Mouse (Mus musculus) layer of hippocampus, postnatal 25 days (tissue): ENCODE measurements around the gene Chadl. TPM values are rescaled to one million over a fixed set of nuclear protein-coding genes. Genes with fewer than 3 reads are reported as not detected.

Experiments used
- total RNA-seq, 2 experiments: library from RNA; stranded (reverse); gene quantifications; 2 replicates each; pipeline ENCODE4 v1.2.3; 2021

The Chadl gene
- total RNA-seq, 2 experiments from 2014 or later, result 19.2 to 21.5 TPM

Other genes with a start within 250 kb of the Chadl start
- 100 to 1,000 TPM; 124 to 153 TPM for gene Rbx1, start 231.0 kb downstream of the Chadl start, total RNA-seq
- gene Ep300, start 111.9 kb downstream of the Chadl start, total RNA-seq, result 10 to 100 TPM; 69.2 to 72.8 TPM
- gene L3mbtl2, start 33.4 kb downstream of the Chadl start, total RNA-seq, result 10 to 100 TPM; 36.9 to 40.2 TPM
- 100 to 1,000 TPM; 145 to 150 TPM for gene Zc3h7b, start 47.8 kb upstream of the Chadl start, total RNA-seq
- gene Rangap1, start 48.2 kb upstream of the Chadl start, total RNA-seq, result 100 to 1,000 TPM; 146 to 164 TPM
- 100 to 1,000 TPM; 237 to 266 TPM for gene Tef, start 105.1 kb upstream of the Chadl start, total RNA-seq
- gene Tob2, start 161.5 kb upstream of the Chadl start, total RNA-seq, result 10 to 100 TPM; 27.7 to 34.1 TPM
- 10 to 100 TPM; 32.6 to 40.0 TPM for gene Phf5a, start 174.6 kb upstream of the Chadl start, total RNA-seq
- 100 to 1,000 TPM; 475 to 495 TPM for gene Aco2, start 175.0 kb upstream of the Chadl start, total RNA-seq
- 10 to 100 TPM; 48.0 to 52.8 TPM for gene Polr3h, start 229.0 kb upstream of the Chadl start, total RNA-seq
- 10 to 100 TPM; 89.9 to 90.2 TPM for gene Csdc2, start 239.5 kb upstream of the Chadl start, total RNA-seq